17 mouse cellular contexts compared by ENCODE assay signal in the genomic region with DNA sequence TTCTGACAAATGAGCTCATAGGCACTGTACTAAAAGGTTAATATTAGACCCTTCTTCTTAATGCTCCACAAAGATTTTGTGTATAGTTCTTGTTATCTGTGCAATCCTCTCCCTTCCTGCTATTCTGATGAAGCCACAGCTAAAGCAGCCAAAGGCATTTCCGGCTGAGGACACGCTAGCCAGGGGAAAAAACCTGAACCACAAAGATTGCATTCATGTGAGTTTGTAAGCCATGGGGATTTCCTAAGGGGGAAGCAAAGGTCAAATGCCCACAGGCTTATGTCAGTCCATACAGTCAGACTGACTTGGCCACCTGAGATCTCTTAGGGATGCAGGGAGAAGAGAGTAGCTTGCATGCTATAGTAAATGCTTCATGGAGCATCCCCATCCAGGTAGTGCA.
"Had no signal": no experiment of that assay in that cellular context is flagged by ENCODE, and none has a peak within 500 bp of the region (broad histone marks: within the 10 kb centered on the region; RNA-seq: fewer than 3 reads in every experiment).

No protein-coding gene starts in this region.

- H3K4me3 ChIP-seq: midbrain, embryonic 10.5 days; midbrain, embryonic 12.5 days; myocyte; neural tube, embryonic 13.5 days; neural tube, embryonic 15.5 days; stomach, embryonic 15.5 days had no signal

- H3K27me3 ChIP-seq: midbrain, embryonic 12.5 days; neural tube, embryonic 13.5 days; neural tube, embryonic 15.5 days; stomach, embryonic 15.5 days had no signal

- ATAC-seq: liver, postnatal 0 days; midbrain, embryonic 16.5 days had no signal

- H3K9me3 ChIP-seq: midbrain, embryonic 10.5 days; midbrain, embryonic 12.5 days; neural tube, embryonic 13.5 days; neural tube, embryonic 15.5 days; stomach, embryonic 15.5 days had no signal

- H3K4me1 ChIP-seq: neural tube, embryonic 13.5 days; neural tube, embryonic 15.5 days; stomach, embryonic 15.5 days had no signal

- DNase-seq: liver, postnatal 0 days; lung, embryonic 14.5 days; lung, postnatal 10 days; lung, postnatal 4 days; midbrain, embryonic 14.5 days; right cerebral cortex, postnatal 14 days; thymus, adult 2 months; thymus, postnatal 25 days; thymus, postnatal 4 days had no signal

- H3K9ac ChIP-seq: liver, postnatal 0 days; lung, embryonic 14.5 days; midbrain, embryonic 12.5 days; neural tube, embryonic 13.5 days; neural tube, embryonic 15.5 days; stomach, embryonic 15.5 days had no signal

- H3K27ac ChIP-seq: midbrain, embryonic 10.5 days; midbrain, embryonic 12.5 days; neural tube, embryonic 13.5 days; neural tube, embryonic 15.5 days; stomach, embryonic 15.5 days; stomach, postnatal 0 days had no signal

- H3K36me3 ChIP-seq: midbrain, embryonic 10.5 days; midbrain, embryonic 12.5 days; neural tube, embryonic 13.5 days; neural tube, embryonic 15.5 days; stomach, embryonic 15.5 days had no signal

- H3K4me2 ChIP-seq: lung, embryonic 14.5 days; midbrain, embryonic 12.5 days; neural tube, embryonic 13.5 days; neural tube, embryonic 15.5 days; stomach, embryonic 15.5 days had no signal
